Mouse (Mus musculus): ENCODE data around the gene Colec11.

DNA sequence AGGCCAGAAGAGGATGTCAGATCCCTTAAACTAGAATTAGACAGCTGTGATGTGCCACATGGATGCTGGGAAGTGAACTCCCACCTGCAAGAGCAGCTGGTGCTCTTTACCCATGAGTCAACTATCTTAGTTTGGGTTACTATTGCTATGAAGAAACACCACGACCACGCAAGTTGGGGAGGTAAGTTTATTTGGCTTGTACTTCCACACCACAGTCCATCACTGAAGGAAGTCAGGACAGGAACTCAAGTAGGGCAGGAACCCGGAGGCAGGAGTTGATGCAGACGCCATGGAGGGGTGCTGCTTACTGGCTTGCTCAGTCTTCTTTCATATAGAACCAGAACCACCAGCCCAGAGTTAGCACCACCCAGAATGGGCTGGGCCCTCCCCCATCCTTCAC, 3.9 kb upstream of the Colec11 start:
- TF ChIP-seq MAX (IDR thresholded peaks at IDR 0.05; ENCODE audit: low read length) (no peak), JUND (conservative IDR thresholded peaks at IDR 0.05; ENCODE audit: low read depth, low read length) (no peak), POLR2A (IDR thresholded peaks at IDR 0.05; ENCODE audit: low read depth, low read length) (peak; percentile 22; the same call in 1 of the 2 replicates)

Measured in CH12.LX (cell line).